Mouse (Mus musculus): Measurements from ENCODE around the gene Slc31a1. TPM values are rescaled to one million over a fixed set of nuclear protein-coding genes. Genes with fewer than 3 reads are reported as not detected.

Slc31a1 gene
- total RNA-seq, 2 experiments from 2014 or later: 12.2 to 13.3 TPM

GRCm38 (mm10) chr4:62360805-62361455 lies 403 bp downstream of the Slc31a1 start:
- DNase-seq: no peak
- intact Hi-C loops (cut with DNase I; ENCODE audit: low total_unique reads): no loop called here

DNA sequence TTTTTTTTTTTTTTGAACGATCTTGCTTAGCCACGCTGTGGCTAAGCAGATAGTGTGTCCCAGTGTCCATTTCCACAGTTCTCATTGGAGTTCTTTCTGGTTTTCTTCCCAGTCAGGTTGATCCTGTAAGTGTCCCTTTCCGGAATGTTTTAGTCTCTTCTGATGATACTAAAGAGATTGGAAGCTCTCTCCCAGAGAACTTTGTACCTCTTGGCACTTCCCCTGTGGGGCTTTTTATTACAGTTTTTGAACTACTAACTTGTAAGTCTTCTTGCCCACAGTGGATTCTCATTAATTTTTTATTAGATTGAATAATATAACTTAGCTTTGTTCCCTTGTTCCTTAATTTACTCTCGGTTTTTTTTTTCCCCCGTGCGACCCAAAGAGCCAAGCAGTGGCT lies 1.0 kb downstream of the Slc31a1 start:
- DNase-seq: no peak
- intact Hi-C loops (cut with DNase I; ENCODE audit: low total_unique reads): no loop called here

GRCm38 (mm10) chr4:62361997-62362396 lies 1.5 kb downstream of the Slc31a1 start:
- DNase-seq: no peak
- intact Hi-C loops (cut with DNase I; ENCODE audit: low total_unique reads): no loop called here

- no peak for DNase-seq
- intact Hi-C loops (cut with DNase I; ENCODE audit: low total_unique reads): no loop called here
Observed at GRCm38 (mm10) chr4:62362437-62362836, 1.9 kb downstream of the Slc31a1 start.

DNA sequence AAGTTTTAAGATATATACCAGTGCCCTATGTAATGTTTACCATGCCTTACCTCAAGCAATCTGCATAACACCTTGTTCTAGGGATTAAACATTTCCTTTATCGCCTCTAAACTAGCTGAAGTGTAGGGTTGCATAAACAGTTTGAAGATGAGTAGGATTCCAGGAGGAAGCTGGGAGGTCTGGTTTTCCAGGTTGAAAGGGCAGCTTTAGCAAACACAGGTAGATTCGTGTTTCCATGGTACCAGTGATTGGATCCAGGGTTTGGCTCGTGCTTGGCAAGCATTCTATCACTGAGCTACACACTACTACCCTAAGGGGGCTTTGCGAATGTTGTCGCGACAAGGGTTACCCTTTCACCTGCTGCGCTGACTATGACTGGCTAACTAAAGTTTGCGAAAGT lies 3.8 kb downstream of the Slc31a1 start:
- DNase-seq: no peak
- intact Hi-C loops (cut with DNase I; ENCODE audit: low total_unique reads): no loop called here

DNA sequence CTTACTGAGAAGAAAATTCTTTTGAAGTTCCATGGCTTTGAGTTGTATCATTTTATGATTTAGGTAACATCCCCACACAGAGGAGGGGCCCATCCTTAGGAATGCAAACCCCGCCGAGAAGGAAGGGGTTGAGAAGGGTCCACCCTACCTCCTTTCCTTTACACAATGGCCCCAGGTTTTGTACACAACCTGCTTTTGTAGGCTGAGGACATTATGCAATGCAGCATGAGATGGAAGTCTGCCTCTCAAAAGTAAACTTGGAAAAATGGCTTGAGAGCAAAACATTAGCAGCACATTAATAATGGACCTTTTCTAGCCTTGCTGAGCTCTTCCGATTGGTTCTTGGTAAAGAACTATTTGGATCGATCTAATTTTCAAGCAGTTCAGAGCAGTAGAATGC lies 5.8 kb downstream of the Slc31a1 start:
- DNase-seq: no peak
- intact Hi-C loops (cut with DNase I; ENCODE audit: low total_unique reads): no loop called here

DNA sequence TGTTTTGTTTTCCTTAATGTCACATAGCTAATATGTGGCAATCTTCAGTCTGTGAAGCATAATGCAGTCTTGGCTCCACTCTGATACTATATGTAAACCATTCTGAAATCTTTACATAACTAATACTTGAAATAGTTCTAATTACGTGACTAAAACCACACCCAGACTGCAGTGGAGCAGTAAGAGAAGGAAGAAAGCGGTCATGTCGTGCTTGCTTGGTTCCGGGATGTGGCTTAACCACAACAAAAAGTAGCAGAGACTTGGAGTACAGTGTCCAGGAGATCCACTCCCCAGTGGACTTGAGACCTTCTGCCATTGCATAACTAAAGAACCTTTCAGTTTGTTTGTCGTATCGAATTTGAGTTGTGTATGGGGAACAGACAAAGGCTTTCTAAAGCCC lies 7.1 kb downstream of the Slc31a1 start:
- intact Hi-C loops (cut with DNase I; ENCODE audit: low total_unique reads): no loop called here
- no peak for DNase-seq

DNA sequence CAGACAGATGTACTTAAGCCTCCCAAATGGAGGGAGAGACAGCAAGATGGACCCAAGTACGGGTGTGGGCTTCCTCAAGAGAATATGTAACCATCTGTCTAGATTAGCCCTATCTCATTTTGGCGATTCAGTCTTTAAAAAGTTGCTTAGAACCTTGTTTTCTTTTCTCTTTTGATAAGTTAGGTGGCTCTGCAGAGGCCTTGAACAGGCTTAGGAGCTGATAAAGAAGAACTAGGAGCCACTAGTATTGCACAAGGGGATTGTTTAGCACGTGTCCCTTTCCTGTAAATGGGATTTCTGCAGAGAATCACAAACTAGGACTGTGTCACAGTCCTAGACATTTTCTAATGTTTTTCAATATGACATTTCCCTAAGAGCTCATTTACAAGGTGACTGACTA lies 8.6 kb downstream of the Slc31a1 start:
- intact Hi-C loops (cut with DNase I; ENCODE audit: low total_unique reads): no loop called here
- DNase-seq: no peak

- intact Hi-C loops (cut with DNase I; ENCODE audit: low total_unique reads): no loop called here
- DNase-seq: no peak
Observed at GRCm38 (mm10) chr4:62372410-62372809, 11.9 kb downstream of the Slc31a1 start.

DNA sequence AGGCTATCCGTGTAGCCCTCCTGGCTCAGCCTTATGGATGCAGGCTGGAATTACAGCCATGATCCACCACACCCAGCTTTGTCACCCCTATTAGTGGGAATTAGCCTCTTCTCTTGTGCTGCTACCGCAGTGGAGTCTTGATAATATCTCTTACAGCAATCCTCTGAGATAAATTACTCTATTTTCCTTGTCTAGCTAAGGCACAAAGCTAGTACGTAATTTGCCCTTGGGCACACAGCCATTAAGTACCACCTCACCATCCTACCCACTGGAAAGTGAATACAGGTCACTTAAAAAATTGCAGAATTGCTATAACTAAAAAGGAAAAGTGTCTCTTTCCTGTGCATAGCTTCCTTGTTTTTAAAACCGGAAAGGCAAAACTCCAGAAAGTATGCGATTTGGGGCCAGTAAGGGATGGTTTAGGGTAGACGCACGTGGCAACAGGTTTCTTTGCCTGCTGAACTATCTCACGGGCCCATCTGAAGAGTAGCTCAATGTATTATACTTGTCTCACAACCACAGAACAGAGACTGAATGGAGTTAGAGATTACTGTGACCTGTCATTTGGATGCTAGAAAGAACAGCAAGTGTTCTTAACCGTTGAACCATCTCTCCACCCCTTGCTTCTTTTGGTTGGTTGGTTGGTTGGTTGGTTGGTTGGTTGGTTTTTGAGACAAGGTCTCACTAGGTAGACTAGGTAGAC lies 12.4 kb downstream of the Slc31a1 start:
- intact Hi-C loops (cut with DNase I; ENCODE audit: low total_unique reads): no loop called here
- no peak for DNase-seq

GRCm38 (mm10) chr4:62373668-62374067 lies 13.1 kb downstream of the Slc31a1 start:
- no peak for DNase-seq
- intact Hi-C loops (cut with DNase I; ENCODE audit: low total_unique reads): no loop called here

GRCm38 (mm10) chr4:62374342-62374741 lies 13.8 kb downstream of the Slc31a1 start:
- intact Hi-C loops (cut with DNase I; ENCODE audit: low total_unique reads): no loop called here
- no peak for DNase-seq

- DNase-seq: no peak
- intact Hi-C loops (cut with DNase I; ENCODE audit: low total_unique reads): no loop called here
Observed at GRCm38 (mm10) chr4:62376123-62376522, 15.6 kb downstream of the Slc31a1 start.

- intact Hi-C loops (cut with DNase I; ENCODE audit: low total_unique reads): no loop called here
- no peak for DNase-seq
Observed at GRCm38 (mm10) chr4:62379724-62380381, 19.3 kb downstream of the Slc31a1 start.

DNA sequence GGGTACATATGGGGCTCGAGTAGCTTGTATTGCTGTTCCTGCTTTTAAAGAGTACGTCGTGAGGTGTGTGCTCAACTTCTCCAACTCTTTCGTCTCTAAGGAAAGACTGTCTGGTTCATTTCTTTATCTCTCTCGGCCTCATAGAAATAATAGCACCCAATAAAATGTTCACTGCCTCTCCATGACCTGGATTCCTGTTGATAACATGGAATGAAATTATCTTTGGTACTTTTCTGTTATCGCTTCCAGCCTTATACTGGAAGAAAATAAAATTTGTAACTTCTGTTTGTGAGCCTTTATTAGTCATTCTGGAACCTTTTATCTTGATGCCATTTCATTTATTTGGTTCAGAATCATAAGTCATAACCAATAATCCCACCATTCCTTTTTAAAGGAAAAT lies 22.7 kb downstream of the Slc31a1 start:
- intact Hi-C loops (cut with DNase I; ENCODE audit: low total_unique reads): no loop called here
- DNase-seq: no peak

GRCm38 (mm10) chr4:62383752-62384151 lies 23.2 kb downstream of the Slc31a1 start:
- DNase-seq: no peak
- intact Hi-C loops (cut with DNase I; ENCODE audit: low total_unique reads): no loop called here

GRCm38 (mm10) chr4:62384159-62384558 lies 23.6 kb downstream of the Slc31a1 start:
- no peak for DNase-seq
- intact Hi-C loops (cut with DNase I; ENCODE audit: low total_unique reads): no loop called here

- intact Hi-C loops (cut with DNase I; ENCODE audit: low total_unique reads): no loop called here
- DNase-seq: no peak
Observed at GRCm38 (mm10) chr4:62385439-62385838, 24.9 kb downstream of the Slc31a1 start.

DNA sequence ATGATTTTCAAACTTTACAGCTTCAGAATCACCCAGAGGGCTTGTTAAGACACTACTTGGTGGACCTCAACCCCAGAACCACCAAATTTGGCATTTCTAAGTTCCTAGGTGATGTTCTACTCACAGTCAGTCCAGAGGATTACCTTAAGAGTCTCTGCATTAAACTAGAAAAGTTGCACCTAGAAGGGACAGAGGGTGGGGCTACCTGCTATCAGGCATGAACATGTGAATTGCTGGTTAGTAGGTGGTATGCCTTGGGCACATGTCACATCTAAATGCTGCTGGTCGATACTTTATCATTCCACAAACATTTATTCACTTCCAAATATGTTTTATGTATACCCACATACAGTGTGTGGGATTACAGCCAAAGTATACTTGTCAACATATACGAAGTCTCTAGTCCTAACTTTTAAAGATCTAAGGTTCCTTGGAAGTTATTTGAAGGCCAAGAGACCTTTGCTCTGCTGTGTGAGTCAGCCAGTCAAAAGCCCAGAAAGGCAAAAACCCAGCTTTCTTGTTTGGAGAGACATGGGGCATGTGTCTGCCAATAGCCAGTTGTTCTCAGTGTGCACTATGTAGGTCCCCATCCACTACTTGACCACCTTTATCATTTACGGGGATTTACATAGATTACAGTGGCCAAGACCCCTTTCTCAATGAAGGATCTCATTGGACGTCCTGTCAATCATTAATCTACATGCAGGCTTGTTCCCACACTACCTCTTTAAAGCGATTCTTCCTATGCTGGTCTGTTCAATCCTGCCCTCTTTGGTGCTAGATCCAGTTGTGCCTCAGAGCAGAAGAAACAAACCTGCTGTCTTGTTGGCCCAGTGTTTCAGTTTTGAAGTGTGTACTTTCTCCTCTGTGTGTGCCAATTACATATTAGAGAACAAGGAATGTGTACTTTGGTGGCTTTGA lies 29.3 kb downstream of the Slc31a1 start:
- intact Hi-C loops (cut with DNase I; ENCODE audit: low total_unique reads): no loop called here
- DNase-seq: no peak

- no peak for DNase-seq
- intact Hi-C loops (cut with DNase I; ENCODE audit: low total_unique reads): no loop called here
Observed at GRCm38 (mm10) chr4:62391892-62392291, 31.4 kb downstream of the Slc31a1 start.
